Mouse (Mus musculus) kidney, adult 11 months (tissue): ENCODE results near the gene Oaz2.
"Not testable (repeated sequence)": the region's sequence is repeated elsewhere in the genome, so short reads cannot be mapped to it uniquely, and the experiment has no call there.

Source experiments
- DNase-seq: peaks from one replicate; pipeline ENCODE4 v3.0.0; 2022

The Oaz2 gene

DNA sequence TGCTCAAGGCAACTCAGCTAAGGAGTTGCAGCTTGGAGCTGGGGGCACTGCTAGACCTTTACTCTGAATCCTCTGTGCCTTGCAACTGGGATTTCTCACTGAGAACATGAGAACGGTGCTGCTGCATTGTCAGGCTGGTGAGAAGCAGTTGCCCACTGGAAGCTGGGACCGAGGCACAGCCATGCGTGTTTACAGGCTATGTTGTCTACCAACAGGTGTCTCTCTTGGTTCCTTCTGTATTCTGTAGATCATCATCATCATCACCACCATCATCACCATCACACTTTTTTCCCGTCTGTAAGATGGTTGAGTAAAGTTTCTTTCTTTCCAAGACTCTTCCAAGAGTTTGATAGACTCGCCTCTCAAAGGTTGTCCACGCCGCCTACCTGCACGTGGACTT is at the start of gene Oaz2:
TSS of gene Oaz2 (plus strand) at position 301 of the 400 bp plus-strand sequence.
- no peak for DNase-seq

DNA sequence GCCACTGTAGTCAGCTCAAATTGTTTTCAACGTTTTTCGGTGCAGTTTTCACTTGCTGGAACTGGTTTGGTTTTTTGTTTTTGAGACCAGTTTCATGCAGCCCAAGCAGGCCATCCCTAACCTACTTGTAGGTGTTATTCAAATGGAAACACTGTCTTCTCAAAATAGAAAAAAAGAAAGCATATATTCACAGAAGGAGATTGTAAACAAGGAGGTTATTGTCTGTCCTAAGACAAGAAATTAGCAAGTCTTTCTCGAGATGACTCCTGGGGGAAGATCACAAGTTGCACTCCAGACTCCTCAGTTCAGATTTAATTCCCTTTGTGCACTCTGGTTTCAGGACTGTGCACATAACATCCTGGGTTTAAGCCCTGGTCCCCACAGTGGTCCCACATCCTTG is 48.5 kb upstream of the Oaz2 start:
- DNase-seq = no peak

DNA sequence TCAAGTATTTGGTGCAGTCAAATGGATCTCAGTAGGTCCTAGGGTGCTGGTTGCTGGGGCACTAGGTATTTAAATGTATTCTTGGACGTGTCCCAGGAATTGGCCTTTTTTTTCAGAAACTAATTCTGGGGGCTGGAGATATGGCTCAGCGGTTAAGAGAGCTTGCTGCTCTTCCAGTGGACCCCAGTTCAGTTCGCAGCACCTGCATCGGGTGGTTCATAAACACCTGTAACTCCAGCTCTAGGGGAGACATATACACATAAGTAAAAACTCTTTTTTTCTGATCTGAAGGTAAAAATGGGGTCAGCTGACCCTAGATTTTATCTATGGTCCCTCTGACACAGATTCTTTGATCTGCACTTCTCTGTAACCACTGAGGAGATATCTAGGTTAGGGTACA is 46.6 kb upstream of the Oaz2 start:
- no peak for DNase-seq

DNA sequence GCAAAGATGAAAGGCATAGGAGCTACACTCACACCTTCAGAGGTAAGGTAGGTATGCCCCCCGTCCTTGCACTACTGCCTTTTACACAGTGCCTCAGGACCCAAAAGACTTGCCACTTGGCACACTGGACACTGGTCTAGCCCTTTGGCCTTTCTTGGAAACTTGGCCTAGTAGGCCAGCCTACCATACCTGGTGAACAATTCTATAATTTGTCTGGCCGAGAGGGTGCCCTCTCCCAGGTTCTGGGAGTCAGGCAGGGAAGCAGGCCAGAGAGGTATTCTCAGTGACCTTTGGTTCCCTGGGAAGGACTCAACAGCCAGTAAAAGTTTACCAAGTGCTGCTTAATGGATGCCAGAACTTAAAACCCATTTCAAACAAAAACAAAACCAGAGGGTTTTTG is 46.1 kb upstream of the Oaz2 start:
- peak; percentile 89 for DNase-seq

DNA sequence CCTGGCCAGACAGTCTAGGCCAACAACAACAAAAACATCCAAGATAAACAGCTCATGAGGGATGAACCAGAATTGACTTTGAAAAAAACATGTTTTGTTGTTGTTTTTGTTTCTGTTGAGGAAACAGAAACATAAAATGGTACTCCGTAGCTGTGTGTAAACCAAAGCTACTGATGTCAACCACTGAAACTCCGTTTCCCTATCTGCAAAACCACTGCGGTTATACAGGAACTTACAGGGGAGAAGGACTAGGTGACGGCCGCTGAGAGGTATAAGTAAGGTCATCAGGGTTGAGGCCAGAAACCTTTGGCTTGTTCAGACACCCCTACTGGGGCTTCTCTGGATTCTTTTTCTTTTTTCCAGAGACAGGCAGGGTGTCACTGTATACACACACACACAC is 45.0 kb upstream of the Oaz2 start:
- DNase-seq = no peak

DNA sequence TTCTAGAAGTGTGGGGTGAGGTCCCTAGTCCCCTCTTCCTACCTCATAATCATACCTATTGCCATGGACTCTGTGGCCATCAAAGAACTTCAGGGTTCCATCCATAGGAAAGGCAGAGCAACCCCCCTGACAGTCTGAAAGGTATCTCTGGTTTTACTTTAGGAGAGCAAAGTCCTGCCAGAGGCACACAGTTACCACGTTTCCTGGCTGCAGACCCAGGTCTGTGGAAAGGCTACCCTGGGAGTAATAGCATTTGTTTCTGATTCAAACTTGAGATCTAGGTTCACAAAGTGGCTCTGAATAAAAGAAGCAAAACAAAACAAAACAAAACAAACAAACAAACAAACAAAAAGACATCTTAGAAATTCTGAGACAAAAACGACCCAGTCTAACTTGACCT is 43.5 kb upstream of the Oaz2 start:
- no peak for DNase-seq

DNA sequence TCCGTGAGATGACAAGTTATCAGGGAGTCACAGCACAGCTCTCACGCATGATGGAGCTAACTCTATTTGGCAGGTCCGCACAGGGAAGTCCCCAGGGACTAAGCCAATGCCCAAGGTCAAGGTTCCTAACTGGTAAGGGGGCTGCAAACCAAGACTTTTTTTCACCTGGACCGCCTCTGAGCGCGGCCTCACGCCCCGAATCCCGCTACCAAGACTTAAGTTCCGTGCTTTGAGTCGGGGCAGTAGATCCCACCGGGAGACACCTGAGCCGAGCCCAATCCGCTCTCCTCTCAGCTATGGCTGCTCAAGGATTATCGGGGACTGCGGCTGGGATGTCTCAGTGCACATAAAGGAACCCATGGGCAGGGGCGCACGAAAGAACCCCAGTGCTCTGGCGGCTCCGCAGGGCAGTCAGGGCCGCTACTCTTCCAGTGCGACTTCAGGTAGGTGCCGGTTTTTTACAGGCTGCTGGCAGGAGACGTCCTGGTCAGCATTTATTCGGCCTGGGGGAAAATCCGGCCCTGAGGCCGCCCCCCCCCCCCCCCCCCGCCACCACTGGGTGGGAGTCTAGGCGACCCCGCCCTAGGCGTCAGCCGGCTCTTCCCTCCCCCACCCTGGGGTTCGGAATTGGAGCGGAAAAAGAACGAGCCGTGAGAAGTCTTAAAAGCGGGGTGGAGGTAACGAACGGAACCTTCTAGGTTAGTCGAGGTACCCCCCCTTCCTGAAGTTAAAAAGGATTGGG is 38.6 kb upstream of the Oaz2 start, which contains the start of gene Rbpms2:
TSS of gene Rbpms2 (plus strand) at position 624 of the 742 bp plus-strand sequence.
- peak; percentile 70 for DNase-seq

DNA sequence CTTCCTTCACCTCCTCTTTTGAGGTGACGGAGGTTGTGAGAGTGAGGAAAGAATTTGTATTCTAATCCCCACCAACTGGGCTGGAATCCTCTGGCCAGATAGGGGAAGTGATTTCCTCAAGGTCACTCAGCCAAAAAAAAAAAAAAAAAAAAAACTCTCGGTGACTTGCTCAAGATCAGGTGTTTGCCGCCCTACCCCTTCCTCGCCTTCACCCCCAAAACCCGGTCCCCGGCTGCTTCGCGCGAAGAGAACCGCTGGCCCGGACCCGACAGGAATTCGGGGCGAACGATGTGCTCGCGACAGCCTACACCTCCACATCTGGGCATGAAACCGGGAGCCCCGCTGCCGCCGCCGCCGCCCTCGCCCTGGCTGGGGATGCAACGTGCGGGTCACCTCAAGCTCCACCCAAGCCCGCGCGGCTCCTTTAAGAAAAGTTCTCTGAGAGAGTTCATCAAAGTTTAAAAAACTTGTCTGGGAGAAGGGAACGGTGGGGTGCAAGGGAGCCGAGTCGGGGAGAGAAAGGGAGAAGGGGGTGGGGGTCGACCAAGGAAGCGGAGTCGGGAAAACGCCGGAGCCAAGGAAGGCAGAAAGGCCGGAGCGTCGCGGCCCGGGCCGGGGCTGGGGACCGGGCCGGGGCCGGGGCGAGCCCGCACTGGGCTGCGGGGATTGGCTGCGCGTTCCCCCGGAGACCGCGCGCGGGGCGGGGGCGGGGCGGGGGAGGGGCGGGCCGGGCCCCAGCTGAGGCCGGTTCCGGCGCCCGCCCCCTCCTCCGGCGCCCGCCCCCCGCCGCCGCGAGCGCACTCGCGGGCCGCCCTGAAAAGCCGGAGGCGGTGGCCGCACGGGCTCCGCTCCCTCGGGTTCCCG is 37.8 kb upstream of the Oaz2 start:
- DNase-seq = peak; percentile 77

DNA sequence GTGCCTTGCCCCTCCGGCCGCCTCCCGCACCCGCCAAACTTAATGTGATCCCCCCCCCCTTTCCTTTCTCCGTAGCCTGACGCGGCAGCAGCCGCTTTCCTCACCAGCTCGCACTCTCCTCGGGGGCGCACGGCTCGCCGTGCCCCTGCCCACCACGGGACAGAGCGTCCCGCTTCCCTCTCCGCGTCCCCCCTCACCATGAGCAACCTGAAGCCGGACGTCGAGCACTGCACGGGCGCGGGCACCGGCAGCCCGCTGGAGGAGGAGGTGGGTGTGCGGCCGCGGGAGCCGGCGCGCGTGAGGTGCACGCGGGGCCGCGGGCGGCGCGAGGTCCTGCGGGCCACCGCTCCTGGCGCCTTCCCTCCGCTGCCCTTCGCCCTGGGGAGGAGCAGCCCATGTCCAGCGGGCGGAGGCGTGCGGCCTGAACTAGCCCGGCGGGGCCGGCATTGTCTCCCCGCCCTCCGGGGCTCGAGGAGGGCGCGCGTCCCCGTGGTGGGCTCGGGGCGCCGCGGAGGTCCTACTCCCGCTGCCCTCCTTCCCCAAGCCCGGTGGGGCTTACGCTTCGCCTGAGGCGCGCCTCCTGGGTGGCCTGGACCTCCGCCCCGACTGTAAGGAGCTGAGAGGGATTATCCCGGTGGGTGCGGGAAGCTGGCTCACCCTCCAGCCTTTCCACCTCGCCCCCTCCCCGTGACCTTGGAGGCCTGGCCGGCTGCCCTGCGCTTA is 37.0 kb upstream of the Oaz2 start:
- DNase-seq = peak; percentile 69

DNA sequence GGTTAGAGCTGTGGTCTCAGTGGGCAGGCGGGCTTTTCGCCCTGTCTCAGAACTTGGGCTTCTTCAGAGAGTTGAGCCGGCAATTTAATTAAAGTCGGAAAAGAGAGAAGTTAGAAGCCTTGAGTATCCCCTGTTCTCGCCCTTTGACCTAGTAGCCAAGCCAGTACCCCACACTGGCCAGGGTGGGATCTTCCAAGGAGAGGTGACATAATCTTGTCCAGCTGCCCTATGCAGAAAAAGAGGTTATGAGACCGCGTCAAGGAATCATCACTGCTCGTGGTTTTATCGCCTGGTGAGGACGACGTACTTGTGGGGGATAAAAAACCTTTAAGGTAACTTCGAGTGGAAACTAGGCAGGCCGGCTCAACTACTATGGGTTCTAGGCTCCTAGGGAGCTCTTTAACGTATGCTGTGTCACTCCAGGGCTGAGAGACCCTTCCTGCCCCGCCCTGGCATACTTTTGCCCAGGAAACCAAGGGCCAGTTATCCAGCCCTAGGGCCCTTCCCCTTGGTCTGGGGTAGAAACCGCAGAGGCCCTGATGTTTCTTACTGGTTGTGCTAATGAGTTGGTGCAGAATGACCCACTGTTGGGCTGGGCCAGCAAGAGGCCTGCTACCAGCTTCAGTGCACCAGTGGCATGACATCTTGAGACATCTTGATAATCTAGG is 36.3 kb upstream of the Oaz2 start:
- peak; percentile 24 for DNase-seq

DNA sequence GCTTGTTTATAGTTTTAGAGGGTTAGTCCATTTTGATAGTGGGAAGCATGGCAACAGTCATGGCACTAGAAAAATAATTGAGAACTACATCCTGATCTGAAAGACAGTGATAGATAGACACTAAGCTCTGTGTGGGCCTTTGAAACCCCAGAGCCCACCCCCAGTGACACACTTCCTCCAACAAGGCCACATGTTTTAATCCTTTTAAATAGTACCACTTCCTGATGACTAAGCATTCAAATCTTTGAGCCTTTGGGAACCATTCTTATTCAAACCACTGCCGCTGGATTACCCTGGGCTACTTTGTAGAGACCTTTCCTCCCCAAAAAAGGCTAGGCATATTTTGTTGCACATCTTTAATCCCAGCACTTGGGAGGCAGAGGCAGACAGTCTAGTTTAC is 32.0 kb upstream of the Oaz2 start:
- no peak for DNase-seq

DNA sequence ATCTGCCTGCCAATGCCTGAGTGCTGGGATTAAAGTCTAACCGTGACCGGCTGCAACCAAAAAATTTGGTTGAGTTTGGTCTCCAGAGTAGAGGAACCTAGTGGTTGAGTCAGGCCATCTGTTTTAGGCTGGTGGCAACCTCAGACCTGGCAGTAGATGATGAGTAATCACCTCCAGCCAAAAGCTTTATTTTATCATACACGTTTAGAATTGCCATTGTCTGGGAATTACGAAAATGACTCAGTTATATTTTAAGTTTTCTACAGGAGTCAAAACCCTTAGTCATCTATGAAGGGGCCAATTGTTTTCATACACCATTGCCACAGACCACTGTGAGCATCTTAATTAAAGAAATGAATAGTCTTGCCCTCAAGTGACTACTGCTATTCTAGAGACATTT is 30.9 kb upstream of the Oaz2 start:
- no peak for DNase-seq

DNA sequence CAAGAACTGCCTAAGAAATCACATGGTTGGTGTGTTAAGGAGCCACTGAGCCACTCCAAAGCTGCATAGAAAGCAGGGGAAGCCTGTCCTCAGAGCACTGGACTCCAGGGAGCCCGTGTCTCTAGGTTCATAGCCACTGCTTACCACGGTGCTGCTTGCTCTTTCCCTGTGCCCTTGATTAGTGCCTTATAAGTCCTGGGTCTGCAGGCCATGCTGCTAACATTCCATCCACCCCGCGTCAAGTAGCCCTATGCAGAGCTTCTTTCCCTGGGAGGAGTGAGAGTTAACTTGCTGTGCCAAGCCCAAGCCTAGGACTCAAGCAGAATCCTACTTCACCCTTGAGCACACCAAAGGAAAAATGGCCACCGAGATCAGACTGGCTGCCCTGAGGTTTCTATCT is 28.7 kb upstream of the Oaz2 start:
- DNase-seq = peak; percentile 23

DNA sequence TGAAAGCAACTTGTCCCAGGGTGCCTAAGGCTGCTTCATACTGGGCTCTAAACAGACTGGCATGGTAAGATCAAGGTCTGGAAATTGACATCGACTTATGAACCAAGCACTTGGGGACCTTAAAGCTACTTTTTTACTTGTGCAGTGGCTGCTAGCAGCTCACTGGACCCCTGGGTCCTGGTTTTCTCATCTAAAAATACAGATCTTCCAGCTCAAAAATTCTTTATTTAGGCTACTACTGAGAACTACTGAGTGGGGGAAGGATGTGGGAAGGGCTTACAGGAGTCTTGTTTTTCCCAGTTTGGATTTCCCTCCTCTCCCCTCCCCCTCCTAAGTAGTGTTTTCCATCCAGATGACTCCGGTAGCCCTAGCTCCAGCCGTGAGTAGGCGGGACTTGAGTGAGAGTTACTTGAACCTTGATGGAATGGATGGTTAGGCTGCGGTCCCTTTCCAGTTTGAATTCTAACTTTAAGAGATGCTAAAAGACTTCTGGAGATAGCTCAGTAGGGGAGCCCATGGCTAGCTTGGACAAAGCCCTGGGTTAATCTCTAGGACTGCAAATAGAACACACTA is 26.9 kb upstream of the Oaz2 start:
- no peak for DNase-seq

DNA sequence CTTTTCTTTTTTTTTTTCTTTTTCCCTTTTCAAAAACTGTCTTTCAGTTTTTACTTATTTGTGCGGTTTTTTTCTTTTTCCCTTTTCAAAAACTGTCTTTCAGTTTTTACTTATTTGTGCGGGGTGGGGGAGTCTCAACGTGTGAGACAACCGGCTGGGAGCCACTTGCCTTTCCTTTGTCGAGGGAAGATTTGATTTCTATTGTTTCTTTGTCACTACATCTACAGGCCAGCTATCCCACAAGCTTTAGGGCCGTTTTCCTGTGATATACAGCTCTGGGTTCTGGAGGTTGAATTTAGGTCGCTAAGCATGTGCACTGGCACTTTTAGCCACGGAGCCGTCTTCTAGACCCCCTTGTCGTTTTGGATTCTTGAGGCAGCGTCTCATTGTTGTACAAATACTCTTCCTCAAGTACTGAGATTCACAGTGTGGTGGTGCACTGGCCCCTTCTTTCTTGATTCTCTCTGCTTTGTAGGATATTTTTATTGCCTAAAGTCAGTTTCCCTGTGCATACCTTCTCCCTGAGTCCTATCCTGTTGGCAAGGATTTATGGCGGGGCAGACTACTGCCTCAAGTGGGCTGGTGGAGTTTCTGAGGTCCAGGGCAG is 26.3 kb upstream of the Oaz2 start:
- no peak for DNase-seq

DNA sequence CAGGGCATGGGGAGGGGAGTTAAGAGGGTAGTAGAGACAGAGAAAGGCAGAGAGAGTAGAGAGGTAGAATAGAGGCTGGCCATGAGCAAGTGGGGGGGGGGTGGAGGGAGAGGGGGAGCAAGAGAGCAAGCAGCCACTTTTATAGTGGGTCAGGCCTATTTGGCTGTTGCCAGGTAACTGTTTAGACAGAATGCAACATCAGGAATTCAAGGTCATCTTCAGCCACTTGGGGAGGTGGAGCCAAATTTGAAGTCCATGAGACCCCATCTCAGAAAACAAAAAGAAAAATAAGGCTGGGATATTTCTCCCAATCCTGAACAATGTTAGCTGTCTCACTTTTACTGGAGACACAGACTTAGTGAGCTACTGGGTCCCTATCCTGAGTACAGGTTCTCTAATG is 25.3 kb upstream of the Oaz2 start:
- DNase-seq = no peak

DNA sequence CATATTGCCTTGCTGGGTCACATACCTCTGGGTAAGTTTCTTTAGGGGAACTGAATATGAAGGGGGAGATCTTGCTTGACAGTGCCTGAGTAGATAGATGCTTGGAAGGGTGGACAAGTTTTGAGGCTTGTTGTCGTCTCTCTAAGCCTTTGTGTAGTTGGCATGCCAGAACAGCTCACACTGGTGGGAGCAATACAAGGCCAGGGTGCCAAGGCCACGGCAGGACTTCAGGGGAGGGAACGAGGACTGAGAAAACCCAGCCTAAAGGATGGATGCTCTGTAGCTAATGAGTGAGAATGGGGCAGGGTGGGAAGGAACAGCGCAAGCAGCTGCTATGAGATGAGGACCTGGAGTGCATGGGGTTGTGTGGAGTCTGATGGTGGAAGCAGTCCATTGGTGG is 22.8 kb upstream of the Oaz2 start:
- DNase-seq = no peak

DNA sequence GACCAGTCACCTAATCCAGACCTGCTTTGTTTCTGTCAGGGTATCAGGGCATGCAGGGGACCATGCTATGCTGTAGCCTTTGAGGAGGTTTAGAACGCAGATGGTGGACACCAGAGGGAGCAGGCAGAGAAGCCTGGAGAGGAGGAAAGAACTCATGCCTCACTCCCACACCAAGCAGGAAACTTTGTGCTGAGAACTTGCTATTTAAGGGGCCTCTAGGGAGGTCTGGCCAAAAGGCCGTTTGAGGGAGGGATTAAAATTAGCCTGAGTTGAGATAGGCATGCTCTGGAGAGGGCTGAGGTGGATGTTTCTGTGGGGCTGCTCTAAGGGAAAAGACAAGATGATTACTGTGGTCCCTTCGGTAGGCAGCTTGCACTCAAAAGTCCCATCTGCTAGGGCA is 21.8 kb upstream of the Oaz2 start:
- no peak for DNase-seq

DNA sequence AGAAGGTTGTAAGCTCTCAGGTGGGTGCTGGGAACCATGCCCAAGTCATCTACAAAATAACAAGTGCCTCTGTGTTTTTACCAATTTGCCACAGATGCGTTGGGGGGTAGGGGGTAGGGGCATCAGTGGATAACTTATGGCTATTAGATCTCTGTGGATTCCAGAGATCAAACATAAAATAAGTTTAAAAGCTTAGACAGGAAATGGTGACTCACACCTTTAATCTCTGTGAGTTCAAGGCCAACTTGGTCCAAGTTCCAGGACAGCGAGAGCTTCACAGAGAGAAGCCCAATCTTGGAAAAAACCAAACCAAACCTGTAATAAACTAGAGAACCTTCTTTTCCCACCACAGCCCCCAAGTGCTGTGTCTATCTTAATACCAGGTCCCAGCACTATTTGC is 21.0 kb upstream of the Oaz2 start:
- no peak for DNase-seq

DNA sequence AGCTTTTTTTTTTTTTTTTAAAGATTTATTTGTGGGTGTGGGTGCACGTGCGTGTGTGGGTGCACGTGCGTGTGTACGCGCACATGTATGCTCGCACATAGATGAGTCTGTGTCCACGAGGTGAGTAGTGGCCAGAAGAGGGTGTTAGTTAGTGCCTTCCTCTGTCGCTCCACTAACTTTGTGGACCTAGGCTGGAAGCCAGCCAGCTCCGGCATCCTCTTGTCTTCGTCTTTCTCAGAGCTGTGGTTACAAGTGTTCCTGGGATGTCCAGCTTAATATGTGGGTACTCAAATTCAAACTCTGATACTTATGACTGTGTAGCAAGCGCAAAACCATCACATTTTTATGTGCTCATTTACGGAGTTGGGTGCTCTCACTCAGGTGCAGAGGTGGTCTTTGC is 19.1 kb upstream of the Oaz2 start:
- no peak for DNase-seq

DNA sequence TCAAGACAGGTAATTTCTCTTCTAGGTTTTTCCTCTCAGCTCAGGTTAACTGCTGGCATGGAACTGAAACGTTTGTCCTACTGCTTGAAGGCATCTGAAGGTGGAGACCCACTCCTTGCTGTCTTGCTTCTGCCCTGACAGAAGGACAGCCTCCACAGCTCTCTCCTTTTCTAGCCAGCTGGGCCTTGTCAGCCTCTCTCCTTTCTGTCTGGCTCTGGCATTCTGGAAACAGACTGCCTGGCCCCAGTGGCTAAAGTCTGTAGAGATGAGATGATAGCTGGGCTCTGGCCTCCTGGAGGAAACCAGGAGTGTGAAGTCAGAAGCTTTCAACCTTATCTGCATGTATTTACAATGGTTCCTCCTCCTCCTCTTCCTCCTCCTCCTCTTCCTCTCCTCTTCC is 17.8 kb upstream of the Oaz2 start:
- DNase-seq = no peak

DNA sequence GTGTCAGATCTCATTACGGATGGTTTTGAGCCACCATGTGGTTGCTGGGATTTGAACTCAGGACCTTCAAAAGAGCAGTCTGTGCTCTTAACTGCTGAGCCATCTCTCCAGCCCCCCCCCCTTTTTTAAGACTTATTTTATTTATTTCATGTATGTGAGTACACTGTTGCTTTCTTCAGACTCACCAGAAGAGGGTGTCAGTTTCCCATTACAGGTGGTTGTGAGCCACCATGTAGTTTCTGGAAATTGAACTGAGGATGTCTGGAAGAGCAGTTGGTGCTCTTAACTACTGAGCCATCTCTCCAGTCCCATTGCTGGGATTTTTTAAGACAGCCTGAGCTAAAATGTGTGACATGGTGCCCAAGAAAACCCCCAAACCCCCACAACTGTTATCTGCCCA is 15.8 kb upstream of the Oaz2 start:
- DNase-seq = not testable (repeated sequence)
